Mouse (Mus musculus) bone marrow, adult 2 months (tissue): Measurements from ENCODE around the gene Tmed4.

Source experiments
- CTCF ChIP-seq: fragments of 200-500 bp; IDR thresholded peaks from 2 replicates; pipeline ENCODE4 v1.5.1; 2011; ENCODE audit warnings: low read length, control low read depth; ENCODE audit not compliant: control insufficient read depth, insufficient read depth
- POLR2A ChIP-seq: fragments of 200-500 bp; IDR thresholded peaks from 2 replicates; pipeline ENCODE4 v1.6.1; 2011; ENCODE audit warnings: low read depth, mild to moderate bottlenecking, control low read depth, low read length, borderline replicate concordance; ENCODE audit not compliant: control insufficient read depth

DNA sequence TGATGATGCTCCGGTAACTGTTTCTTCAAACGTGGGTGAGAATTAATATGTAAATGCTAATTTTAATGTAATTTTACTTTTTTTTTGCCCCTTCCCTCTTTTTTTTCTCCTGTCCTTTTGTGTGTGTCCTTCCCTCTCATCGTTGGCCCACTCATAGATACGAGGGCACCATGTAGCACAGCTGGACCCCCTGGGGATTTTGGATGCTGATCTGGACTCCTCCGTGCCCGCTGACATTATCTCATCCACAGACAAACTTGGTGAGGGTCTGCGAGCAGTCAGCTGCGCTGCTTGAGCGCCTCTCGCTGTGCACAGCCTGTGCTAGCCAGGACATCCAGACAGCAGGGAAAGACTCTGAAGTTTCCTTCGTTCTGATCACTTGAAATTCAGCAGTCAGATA lies 42.2 kb upstream of the Tmed4 start:
- no peak for TF ChIP-seq POLR2A
- no peak for TF ChIP-seq CTCF
